Mouse (Mus musculus): Measurements from ENCODE around the gene Sec14l1. TPM values are rescaled to one million over a fixed set of nuclear protein-coding genes. Genes with fewer than 3 reads are reported as not detected.
A peak's percentile ranks its signal among the peaks of the same experiment; 100 is the strongest.

The Sec14l1 gene
- polyA plus RNA-seq, 1 experiment from 2014 or later: 33.2 TPM

- no peaks in the 10 kb centered on the region for H3K9me3 ChIP-seq (ENCODE audit: control insufficient read depth, low read length)
- no peak overlapping the region for H3K4me3 ChIP-seq (ENCODE audit: control insufficient read depth in 1 of 2, insufficient read depth in 1 of 2, low read depth in 1 of 2, low read length in 2 of 2)
- H3K4me2 ChIP-seq (ENCODE audit: low read length): no peak overlapping the region
- no peak overlapping the region for H3K27ac ChIP-seq (replicated peaks in 1 of 2; ENCODE audit: control insufficient read depth in 1 of 2, insufficient read depth in 1 of 2, low read depth in 2 of 2, low read length in 2 of 2)
- ATAC-seq (ENCODE audit: insufficient number of reproducible peaks, insufficient read depth, low FRiP score, low read depth): no peak
- H3K36me3 ChIP-seq (ENCODE audit: control insufficient read depth, insufficient read depth, low read length): no peaks in the 10 kb centered on the region
- no peaks in the 10 kb centered on the region for H3K27me3 ChIP-seq (ENCODE audit: control insufficient read depth, insufficient read depth, low read length)
- H3K9ac ChIP-seq (ENCODE audit: low read length): no peak overlapping the region
- peaks cover 31 to 55% of the 10 kb centered on the region in 2 experiments for H3K4me1 ChIP-seq (ENCODE audit: control insufficient read depth in 2 of 2, insufficient read depth in 2 of 2, low read length in 2 of 2)
- 67% methylated on average over 9 of the region's 9 CpGs for WGBS
Measured at GRCm38 (mm10) chr11:117097021-117097420, 17.9 kb upstream of the Sec14l1 start.

DNA sequence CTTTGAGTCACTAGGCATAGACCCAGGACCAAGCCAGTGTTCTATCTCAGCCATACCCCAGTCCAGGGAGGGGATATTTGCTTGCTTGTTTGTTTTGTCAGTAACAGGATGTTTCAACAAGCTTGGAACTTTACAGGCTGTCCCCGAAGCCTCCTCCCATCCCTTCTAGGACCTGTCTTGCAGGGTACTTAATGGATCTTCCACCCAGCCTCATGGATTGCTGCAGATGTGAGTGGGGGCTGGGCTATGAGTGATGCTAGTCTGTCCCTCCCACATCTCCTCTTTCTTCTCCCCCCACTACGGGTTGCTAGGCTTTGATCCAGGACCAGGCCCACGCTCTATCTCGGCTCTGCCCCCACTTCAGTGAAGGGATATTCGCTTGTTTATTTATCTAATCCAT, 16.8 kb upstream of the Sec14l1 start:
- Histone ChIP-seq H3K4me2 (ENCODE audit: low read length) (no peak overlapping the region), H3K9ac (ENCODE audit: low read length) (no peak overlapping the region), H3K27me3 (ENCODE audit: control insufficient read depth, insufficient read depth, low read length) (no peaks in the 10 kb centered on the region), H3K27ac (replicated peaks in 1 of 2; ENCODE audit: control insufficient read depth in 1 of 2, insufficient read depth in 1 of 2, low read depth in 2 of 2, low read length in 2 of 2) (0 out of 4 replicates have a peak overlapping the region, but pooled peaks of 1 of the 2 experiments have one; percentile 24), H3K4me1 (ENCODE audit: control insufficient read depth in 2 of 2, insufficient read depth in 2 of 2, low read length in 2 of 2) (peaks cover 35 to 53% of the 10 kb centered on the region in 2 experiments), H3K36me3 (ENCODE audit: control insufficient read depth, insufficient read depth, low read length) (no peaks in the 10 kb centered on the region), H3K9me3 (ENCODE audit: control insufficient read depth, low read length) (no peaks in the 10 kb centered on the region), H3K4me3 (ENCODE audit: control insufficient read depth in 1 of 2, insufficient read depth in 1 of 2, low read depth in 1 of 2, low read length in 2 of 2) (no peak overlapping the region)
- no peak for ATAC-seq (ENCODE audit: insufficient number of reproducible peaks, insufficient read depth, low FRiP score, low read depth)
- WGBS: 40% methylated on average over 5 of the region's 5 CpGs

DNA sequence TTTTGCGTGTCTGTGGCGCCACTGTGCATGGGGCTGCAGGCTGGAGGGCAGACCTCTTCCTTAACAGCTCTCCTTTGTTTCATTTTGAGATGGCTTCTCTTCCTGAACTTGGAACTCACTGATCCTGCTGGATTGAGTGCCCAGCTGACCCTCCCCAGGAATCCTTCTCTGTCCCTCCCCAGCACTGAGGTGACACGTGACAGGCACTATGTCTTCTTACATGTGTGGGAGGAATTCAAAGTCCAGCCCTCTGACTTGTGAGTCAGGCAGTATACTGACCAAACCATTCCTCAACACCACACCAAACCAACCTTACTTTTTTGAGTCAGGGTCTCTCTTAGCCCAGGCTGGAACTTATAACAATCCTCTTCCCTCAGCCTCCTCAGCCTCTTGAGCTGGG, 16.2 kb upstream of the Sec14l1 start:
- H3K4me1 ChIP-seq (ENCODE audit: control insufficient read depth in 2 of 2, insufficient read depth in 2 of 2, low read length in 2 of 2): peaks cover 34 to 56% of the 10 kb centered on the region in 2 experiments
- no peaks in the 10 kb centered on the region for H3K9me3 ChIP-seq (ENCODE audit: control insufficient read depth, low read length)
- H3K27me3 ChIP-seq (ENCODE audit: control insufficient read depth, insufficient read depth, low read length): no peaks in the 10 kb centered on the region
- H3K36me3 ChIP-seq (ENCODE audit: control insufficient read depth, insufficient read depth, low read length): no peaks in the 10 kb centered on the region
- ATAC-seq (ENCODE audit: insufficient number of reproducible peaks, insufficient read depth, low FRiP score, low read depth): no peak
- no peak overlapping the region for H3K27ac ChIP-seq (replicated peaks in 1 of 2; ENCODE audit: control insufficient read depth in 1 of 2, insufficient read depth in 1 of 2, low read depth in 2 of 2, low read length in 2 of 2)
- H3K4me2 ChIP-seq (ENCODE audit: low read length): no peak overlapping the region
- H3K9ac ChIP-seq (ENCODE audit: low read length): no peak overlapping the region
- WGBS: 67% methylated on average over 3 of the region's 3 CpGs
- H3K4me3 ChIP-seq (ENCODE audit: control insufficient read depth in 1 of 2, insufficient read depth in 1 of 2, low read depth in 1 of 2, low read length in 2 of 2): no peak overlapping the region

- no peak for ATAC-seq (ENCODE audit: insufficient number of reproducible peaks, insufficient read depth, low FRiP score, low read depth)
- Histone ChIP-seq H3K9ac (ENCODE audit: low read length) (no peak overlapping the region), H3K4me2 (ENCODE audit: low read length) (no peak overlapping the region), H3K27ac (replicated peaks in 1 of 2; ENCODE audit: control insufficient read depth in 1 of 2, insufficient read depth in 1 of 2, low read depth in 2 of 2, low read length in 2 of 2) (no peak overlapping the region), H3K9me3 (ENCODE audit: control insufficient read depth, low read length) (no peaks in the 10 kb centered on the region), H3K4me1 (ENCODE audit: control insufficient read depth in 2 of 2, insufficient read depth in 2 of 2, low read length in 2 of 2) (peaks cover 30 to 51% of the 10 kb centered on the region in 2 experiments), H3K27me3 (ENCODE audit: control insufficient read depth, insufficient read depth, low read length) (no peaks in the 10 kb centered on the region), H3K4me3 (ENCODE audit: control insufficient read depth in 1 of 2, insufficient read depth in 1 of 2, low read depth in 1 of 2, low read length in 2 of 2) (no peak overlapping the region), H3K36me3 (ENCODE audit: control insufficient read depth, insufficient read depth, low read length) (no peaks in the 10 kb centered on the region)
- WGBS: 62% methylated on average over 2 of the region's 2 CpGs
Measured at GRCm38 (mm10) chr11:117099372-117099771, 15.6 kb upstream of the Sec14l1 start.

DNA sequence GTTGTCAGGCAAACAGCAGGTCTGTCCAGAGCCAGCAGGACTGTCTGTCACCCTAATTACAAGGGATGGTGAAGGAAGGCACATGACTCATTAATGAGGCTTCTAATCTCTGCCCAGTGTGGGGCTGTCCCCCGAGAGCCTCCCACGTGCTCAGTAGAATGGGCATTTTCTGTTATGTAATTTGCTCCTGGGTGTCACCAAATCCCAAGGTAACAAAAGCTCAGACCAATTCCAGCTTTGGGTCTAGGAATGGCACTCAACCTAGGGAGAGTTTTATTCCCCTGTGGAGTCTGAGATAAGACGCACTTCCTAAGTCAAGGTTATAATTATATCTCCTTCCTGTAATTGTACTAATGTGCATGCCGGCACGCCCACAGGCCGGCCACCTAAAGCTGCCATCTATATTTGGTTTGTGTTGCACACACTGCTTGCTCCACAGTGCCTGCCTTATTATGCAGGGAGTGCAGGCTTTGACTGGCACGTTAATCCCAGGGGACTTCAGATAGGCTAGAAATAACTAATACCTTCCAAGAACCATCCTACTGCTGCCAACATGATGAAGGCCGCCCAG, 13.5 kb upstream of the Sec14l1 start:
- Histone ChIP-seq H3K4me1 (ENCODE audit: control insufficient read depth in 2 of 2, insufficient read depth in 2 of 2, low read length in 2 of 2) (peaks cover 23 to 38% of the 10 kb centered on the region in 2 experiments), H3K9me3 (ENCODE audit: control insufficient read depth, low read length) (no peaks in the 10 kb centered on the region), H3K9ac (ENCODE audit: low read length) (no peak overlapping the region; the same call in 1 of the 2 replicates), H3K36me3 (ENCODE audit: control insufficient read depth, insufficient read depth, low read length) (no peaks in the 10 kb centered on the region), H3K4me3 (ENCODE audit: control insufficient read depth in 1 of 2, insufficient read depth in 1 of 2, low read depth in 1 of 2, low read length in 2 of 2) (no peak overlapping the region), H3K27ac (replicated peaks in 1 of 2; ENCODE audit: control insufficient read depth in 1 of 2, insufficient read depth in 1 of 2, low read depth in 2 of 2, low read length in 2 of 2) (peak overlapping the region; percentile 89 to 90), H3K4me2 (ENCODE audit: low read length) (no peak overlapping the region), H3K27me3 (ENCODE audit: control insufficient read depth, insufficient read depth, low read length) (no peaks in the 10 kb centered on the region)
- peak; percentile 55; the same call in 1 of the 2 replicates for ATAC-seq (ENCODE audit: insufficient number of reproducible peaks, insufficient read depth, low FRiP score, low read depth)
- WGBS: 9% methylated on average over 8 of the region's 8 CpGs

- no peaks in the 10 kb centered on the region for H3K27me3 ChIP-seq (ENCODE audit: control insufficient read depth, insufficient read depth, low read length)
- no peaks in the 10 kb centered on the region for H3K36me3 ChIP-seq (ENCODE audit: control insufficient read depth, insufficient read depth, low read length)
- 54% methylated on average over 14 of the region's 14 CpGs for WGBS
- H3K9me3 ChIP-seq (ENCODE audit: control insufficient read depth, low read length): no peaks in the 10 kb centered on the region
- H3K4me1 ChIP-seq (ENCODE audit: control insufficient read depth in 2 of 2, insufficient read depth in 2 of 2, low read length in 2 of 2): peaks cover 23 to 36% of the 10 kb centered on the region in 2 experiments
- H3K4me2 ChIP-seq (ENCODE audit: low read length): no peak overlapping the region
- H3K9ac ChIP-seq (ENCODE audit: low read length): no peak overlapping the region; the same call in 1 of the 2 replicates
- no peak for ATAC-seq (ENCODE audit: insufficient number of reproducible peaks, insufficient read depth, low FRiP score, low read depth)
- peak overlapping the region; percentile 89 to 90 for H3K27ac ChIP-seq (replicated peaks in 1 of 2; ENCODE audit: control insufficient read depth in 1 of 2, insufficient read depth in 1 of 2, low read depth in 2 of 2, low read length in 2 of 2)
- H3K4me3 ChIP-seq (ENCODE audit: control insufficient read depth in 1 of 2, insufficient read depth in 1 of 2, low read depth in 1 of 2, low read length in 2 of 2): no peak overlapping the region
Measured at GRCm38 (mm10) chr11:117101925-117102717, 12.8 kb upstream of the Sec14l1 start.

GRCm38 (mm10) chr11:117103523-117103922, 11.4 kb upstream of the Sec14l1 start:
- Histone ChIP-seq H3K9ac (ENCODE audit: low read length) (no peak overlapping the region), H3K4me2 (ENCODE audit: low read length) (no peak overlapping the region), H3K27ac (replicated peaks in 1 of 2; ENCODE audit: control insufficient read depth in 1 of 2, insufficient read depth in 1 of 2, low read depth in 2 of 2, low read length in 2 of 2) (no peak overlapping the region), H3K4me1 (ENCODE audit: control insufficient read depth in 2 of 2, insufficient read depth in 2 of 2, low read length in 2 of 2) (peaks cover 26 to 37% of the 10 kb centered on the region in 2 experiments), H3K4me3 (ENCODE audit: control insufficient read depth in 1 of 2, insufficient read depth in 1 of 2, low read depth in 1 of 2, low read length in 2 of 2) (no peak overlapping the region), H3K27me3 (ENCODE audit: control insufficient read depth, insufficient read depth, low read length) (no peaks in the 10 kb centered on the region), H3K9me3 (ENCODE audit: control insufficient read depth, low read length) (no peaks in the 10 kb centered on the region), H3K36me3 (ENCODE audit: control insufficient read depth, insufficient read depth, low read length) (no peaks in the 10 kb centered on the region)
- ATAC-seq (ENCODE audit: insufficient number of reproducible peaks, insufficient read depth, low FRiP score, low read depth): no peak
- 70% methylated on average over 10 of the region's 10 CpGs for WGBS

All from heart, embryonic 14.5 days (tissue).